Mouse (Mus musculus): ENCODE results near the gene Styk1.

GRCm38 (mm10) chr6:131338787-131339186 lies 14.6 kb downstream of the Styk1 start:
- no peak for TF ChIP-seq EP300 (IDR thresholded peaks at IDR 0.05; ENCODE audit: low read depth)
- no peak for TF ChIP-seq CTCF (IDR thresholded peaks at IDR 0.05; ENCODE audit: low read depth)
